Mouse (Mus musculus) adrenal gland, adult 18-20 months (tissue): ENCODE measurements around the gene Clca3a1. TPM values are rescaled to one million over a fixed set of nuclear protein-coding genes. Genes with fewer than 3 reads are reported as not detected.
"Not testable (repeated sequence)": the region's sequence is repeated elsewhere in the genome, so short reads cannot be mapped to it uniquely, and the experiment has no call there.

Experiments used
- DNase-seq, 2 experiments: peaks; one replicate each; pipeline ENCODE4 v3.0.0; 2021 to 2022; ENCODE audit warnings: low spot score in 2 of 2
- long read RNA-seq, 2 experiments: library from polyadenylated mRNA; stranded (forward); transcript quantifications; one replicate each; pipeline ENCODE4 v2.0.0; 2021
- total RNA-seq, 2 experiments: library from RNA; stranded (reverse); gene quantifications; 1 replicate in 1 of 2; 2 replicates in 1 of 2; pipeline ENCODE4 v1.2.3; 2021

The Clca3a1 gene
- 1 to 10 TPM in 1 of 2 experiments, under 1 TPM in 1; 0.77 to 2.4 TPM for total RNA-seq
- long read RNA-seq, experiment 1: 0 reads
- long read RNA-seq, experiment 2, partial matches to known transcripts: 3 of 7 reads
- long read RNA-seq, experiment 2, other reads (novel, unspliced or antisense): 1 of 7 reads

DNA sequence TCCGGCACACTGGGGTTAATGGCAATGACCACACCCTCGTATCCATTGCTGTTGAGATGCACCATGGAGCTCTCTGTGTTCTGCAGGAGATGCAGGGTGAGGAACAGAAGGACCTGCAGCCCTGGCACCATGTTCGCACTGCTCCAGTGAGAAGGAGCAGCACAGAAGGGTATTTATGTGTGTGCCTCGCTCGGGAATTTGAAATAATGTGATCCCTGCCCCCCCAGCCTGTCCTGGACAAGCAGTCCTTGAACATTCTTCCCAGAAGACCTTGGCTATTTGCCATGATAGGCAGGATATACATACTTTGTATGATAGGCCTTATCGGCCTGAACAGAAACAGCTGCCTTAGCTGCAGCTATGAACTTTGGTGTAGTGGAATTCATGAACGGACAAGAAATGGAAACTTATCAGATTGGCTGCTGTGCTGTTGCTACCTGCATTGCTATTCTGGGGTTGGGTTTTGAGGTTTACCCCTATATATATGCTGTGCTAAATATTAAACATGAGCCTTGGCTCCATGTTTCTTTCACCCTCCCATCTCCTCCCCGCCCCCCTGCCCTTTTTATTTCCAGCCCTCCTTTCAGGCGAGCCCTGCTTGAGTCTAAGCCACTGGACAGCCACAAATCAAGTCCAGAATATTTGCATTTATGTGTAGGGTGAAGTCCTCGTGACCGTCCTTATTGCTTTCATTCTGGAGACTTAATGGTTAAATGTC is at the start of gene Clca3a1:
Clca3a1 (minus strand) TSS at position 386 of the 718 bp plus-strand sequence.
- no peak for DNase-seq

GRCm38 (mm10) chr3:144808153-144808925 is 47.6 kb upstream of the Clca3a1 start:
- not testable (repeated sequence) for DNase-seq

DNA sequence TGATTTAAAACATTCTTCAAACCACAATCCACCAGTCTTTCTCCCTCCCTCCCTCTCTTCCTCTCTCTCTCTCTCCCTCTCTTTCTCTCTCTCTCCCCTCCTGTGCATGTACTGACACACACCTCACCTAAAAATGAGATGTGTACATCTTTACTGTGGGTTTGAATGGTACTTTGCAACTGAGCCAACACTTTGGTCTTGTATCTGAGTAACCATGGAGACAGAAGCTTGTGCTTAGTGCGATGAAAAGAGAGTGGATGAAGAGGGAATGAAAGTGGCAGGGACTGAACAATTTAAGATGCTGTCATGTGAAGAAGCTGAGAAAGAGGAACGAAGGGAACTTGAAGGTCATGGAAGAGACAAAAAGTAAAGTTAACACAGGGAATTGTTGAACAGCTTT is 45.8 kb upstream of the Clca3a1 start:
- DNase-seq: not testable (repeated sequence)

- no peak for DNase-seq
Observed at GRCm38 (mm10) chr3:144801861-144802260, 41.1 kb upstream of the Clca3a1 start.

DNA sequence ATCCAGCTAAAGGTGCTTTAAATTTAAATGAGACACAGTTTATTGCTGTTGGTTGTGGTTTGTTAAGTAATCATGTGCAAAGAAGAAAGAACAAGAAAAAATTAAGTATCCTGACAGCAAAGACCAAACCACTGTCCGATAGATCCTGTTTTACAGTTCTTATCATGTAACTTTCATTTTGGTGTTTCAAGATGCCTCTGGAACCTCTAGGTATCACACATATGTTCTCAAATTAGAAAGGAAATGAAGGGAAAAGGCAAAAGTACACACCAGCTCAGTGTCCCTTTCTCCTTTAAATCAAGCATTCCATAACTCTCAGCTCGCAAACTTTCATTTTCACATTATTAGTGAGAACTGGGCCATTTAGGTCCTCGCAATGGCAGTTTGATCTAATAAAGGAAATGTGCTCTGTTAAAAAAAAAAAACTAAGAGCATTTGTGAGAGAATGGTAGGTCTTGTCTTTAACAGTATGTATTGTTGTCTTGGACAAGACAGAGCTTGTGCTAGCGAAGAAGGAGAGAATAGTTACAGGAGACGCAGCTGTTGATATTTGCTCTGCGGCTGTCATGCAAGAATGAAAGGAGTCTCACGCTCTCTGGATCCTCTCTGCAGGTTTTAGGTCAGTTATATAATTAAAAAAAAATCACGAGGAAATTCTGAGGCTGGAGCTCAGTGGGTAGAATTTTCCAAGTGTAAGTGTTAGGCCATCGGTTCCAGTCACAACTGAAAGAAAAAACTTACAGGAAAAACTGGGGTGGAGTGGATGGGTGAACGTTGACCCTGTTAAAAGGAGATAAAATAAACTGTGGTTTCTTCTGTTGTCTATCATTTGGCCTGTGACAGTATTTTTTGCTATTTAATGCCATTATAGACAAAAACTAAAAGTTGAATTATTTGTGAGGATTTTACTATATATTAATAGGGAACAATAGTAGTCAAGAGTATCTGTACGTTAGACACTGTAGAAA is 24.7 kb upstream of the Clca3a1 start:
- no peak for DNase-seq

- no peak for DNase-seq
Observed at GRCm38 (mm10) chr3:144765161-144765560, 4.4 kb upstream of the Clca3a1 start.

DNA sequence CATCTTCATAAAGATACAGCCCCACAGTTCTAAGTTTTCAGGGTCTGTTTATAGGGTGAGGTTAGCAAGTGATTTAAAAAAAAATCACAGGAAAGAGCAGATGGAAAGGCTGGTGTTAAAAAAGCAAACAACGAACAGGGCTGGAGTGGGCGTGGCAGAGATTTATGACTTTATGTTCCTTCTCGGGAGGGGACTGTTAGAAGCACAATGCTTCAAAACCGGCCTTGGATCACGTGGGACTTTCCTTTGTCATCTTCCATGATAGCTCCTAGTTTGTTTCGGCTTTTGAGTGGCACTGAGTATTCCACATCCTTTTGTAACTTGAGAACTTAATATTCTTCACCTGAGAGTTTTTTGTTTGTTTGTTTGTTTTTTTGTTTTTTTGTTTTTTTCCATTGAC is 677 bp upstream of the Clca3a1 start:
- no peak for DNase-seq

- no peak for DNase-seq
Observed at GRCm38 (mm10) chr3:144759719-144760118, 1.1 kb downstream of the Clca3a1 start.

DNA sequence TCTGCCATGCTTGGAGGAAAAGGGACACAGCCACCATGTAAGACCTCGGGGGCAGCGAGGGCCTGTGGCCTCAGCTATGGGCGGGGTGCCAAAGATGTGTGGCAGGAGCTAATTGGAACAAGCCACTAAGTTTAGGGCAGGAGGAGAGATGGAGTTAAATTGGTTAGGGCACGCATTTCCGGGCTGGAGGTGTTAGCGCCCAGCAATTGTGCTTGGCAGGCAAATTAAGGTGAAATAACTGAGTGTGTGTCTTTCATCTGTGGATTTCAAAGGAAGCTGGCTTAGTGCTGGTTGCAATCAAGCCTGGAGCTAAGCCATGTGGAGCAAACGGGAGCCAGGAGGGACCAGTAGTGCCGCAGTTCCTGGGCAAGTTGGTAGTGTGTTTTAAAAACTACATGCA is 4.7 kb downstream of the Clca3a1 start:
- not testable (repeated sequence) for DNase-seq

DNA sequence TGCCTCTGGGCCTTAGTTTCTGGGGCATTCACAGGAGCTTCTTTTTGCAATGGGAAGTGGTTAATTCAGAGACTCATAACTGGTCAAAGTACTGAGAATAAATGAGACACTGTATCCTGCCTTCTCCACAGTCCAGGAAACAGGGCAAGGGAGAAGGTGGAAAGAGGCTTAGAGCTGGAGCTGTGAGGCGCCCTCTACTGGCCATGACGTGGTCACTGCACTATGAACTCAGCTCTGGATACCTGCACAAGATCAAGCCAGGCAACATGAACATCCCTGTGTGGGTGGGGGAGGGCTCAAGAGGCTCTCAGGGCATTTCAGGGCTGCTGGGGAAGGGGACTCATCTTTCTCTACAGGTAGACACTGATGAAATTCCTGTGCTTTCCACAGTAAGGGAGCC is 7.7 kb downstream of the Clca3a1 start:
- DNase-seq: peak; percentile 24 to 30

DNA sequence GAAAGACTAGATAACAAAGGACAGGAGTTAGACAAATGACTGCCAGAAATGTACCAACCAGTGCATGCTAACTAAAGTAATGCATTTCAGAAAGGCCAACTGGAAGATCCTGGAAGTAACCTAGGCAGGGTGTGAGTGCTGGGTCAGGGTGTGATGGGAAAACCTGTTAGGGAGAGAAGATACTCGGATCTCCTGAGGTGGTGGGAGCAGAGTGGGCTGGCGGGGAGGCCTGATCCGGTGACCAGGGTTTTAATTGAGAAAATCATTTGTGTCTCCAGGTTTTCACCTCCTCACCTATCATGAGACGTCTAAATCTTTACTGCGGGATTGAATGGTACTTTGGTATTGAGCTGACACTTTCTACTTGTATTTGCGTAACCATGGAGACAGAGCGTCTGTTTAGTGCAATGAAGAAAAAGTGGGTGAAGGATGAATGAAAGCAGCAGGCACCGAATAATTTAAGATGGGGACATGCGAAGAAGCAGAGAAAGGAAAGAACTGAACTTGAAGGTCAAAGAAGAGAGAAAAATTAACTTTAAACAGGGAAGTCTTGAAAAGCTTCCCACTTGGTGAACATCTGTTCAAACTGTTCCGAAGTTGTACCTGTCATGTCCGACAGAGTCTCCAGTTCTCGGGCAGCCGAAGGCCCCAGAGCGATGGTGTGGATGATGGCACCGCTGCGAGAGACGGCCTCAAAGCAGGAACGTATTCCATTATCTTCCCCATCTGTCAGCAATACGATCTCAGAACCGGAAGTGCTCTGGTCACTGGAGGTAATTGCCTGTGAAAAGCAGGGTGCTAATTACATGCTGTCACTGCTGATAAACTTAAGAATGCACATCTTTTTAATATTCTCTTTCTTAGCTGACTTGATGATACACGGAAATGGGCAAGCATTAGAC is 11.5 kb downstream of the Clca3a1 start:
- not testable (repeated sequence) for DNase-seq

- not testable (repeated sequence) for DNase-seq
Observed at GRCm38 (mm10) chr3:144747706-144748105, 13.1 kb downstream of the Clca3a1 start.

- not testable (repeated sequence) for DNase-seq
Observed at GRCm38 (mm10) chr3:144738396-144738795, 22.4 kb downstream of the Clca3a1 start.

DNA sequence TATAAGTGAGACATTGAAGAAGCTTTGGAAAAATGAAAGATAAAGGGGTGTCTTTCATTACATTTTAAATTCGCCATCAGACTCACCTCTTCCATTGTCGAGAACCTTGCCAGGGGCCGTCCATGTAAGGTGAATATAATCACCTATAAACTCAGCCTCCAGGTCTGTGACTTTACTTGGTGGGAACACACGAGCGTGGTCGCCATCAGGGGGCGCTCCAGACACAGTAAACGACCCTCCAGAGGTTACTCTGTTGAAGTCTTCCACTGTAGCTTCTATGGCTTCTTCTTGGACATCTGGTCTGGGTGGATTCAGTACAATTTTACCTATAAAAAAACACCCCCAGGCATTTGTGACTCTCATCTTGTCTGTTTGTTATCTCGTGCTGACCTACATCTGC is 23.9 kb downstream of the Clca3a1 start:
- peak in 1 of 2 experiments; percentile 45 for DNase-seq

DNA sequence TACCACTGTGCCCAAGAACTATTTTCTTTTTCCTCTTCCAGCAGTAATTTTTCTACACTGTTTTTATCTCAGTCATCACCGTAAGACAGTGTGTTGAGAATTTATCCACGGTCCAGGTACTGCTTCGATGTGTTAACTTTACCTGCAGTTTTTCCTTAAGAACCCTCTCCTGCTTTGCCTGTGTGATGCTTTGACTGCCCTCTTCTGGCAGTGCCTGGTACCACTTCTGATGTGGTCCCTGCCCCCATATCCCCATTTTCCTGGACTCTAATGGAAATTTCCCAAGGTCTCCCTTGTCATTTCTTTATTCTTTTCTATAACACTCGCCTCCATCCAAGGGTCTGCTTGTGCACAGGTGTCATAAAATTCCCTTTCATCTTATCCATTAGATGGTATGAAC is 37.3 kb downstream of the Clca3a1 start:
- DNase-seq: peak; percentile 56

- DNase-seq: not testable (repeated sequence)
Observed at GRCm38 (mm10) chr3:144722566-144722965, 38.2 kb downstream of the Clca3a1 start.

- no peak for DNase-seq
Observed at GRCm38 (mm10) chr3:144721860-144722256, 38.9 kb downstream of the Clca3a1 start.

DNA sequence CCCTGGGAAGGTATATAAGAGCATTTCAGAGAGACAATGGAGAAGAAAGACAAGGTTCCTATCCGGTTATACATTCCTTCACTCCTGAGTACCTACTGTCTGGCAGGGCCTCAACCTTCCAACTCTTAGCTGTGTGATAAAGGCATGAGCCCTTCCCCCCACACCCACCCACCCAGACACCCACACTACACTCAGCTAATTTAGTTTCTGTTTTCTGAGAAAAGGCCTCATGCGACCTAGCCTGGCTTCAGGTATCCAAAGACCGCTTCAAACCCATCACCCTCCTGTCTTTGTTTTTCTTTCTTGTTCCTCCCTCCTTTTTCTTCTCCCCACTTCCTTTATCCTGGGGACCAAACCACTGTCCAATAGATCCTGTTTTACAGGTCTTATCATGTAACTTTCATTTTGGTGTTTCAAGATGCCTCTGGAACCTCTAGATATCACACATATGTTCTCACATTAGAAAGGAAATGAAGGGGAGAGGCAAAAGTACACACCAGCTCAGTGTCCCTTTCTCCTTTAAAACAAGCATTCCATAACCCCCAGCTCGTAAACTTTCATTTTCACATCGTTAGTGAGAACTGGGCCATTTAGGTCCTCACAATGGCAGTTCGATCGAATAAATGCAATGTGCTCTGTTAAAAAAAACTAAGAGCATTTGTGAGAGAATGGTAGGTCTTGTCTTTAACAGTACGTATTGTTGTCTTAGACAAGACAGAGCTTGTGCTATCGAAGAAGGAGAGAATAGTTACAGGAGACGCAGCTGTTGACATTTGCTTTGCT is 39.5 kb downstream of the Clca3a1 start:
- no peak for DNase-seq
